Mouse (Mus musculus) midbrain, postnatal 0 days (tissue): ENCODE data around the gene Spata13. TPM values are rescaled to one million over a fixed set of nuclear protein-coding genes. Genes with fewer than 3 reads are reported as not detected.

Experiments used
- ATAC-seq: fragments of 200-750 bp; cut with Nextera tagmentation; 2 replicates; pipeline ENCODE4 v1.8.0; 2017; ENCODE audit warnings: moderate number of reproducible peaks, mild to moderate bottlenecking, moderate TSS enrichment, moderate library complexity; ENCODE audit not compliant: low FRiP score
- DNase-seq: peaks from one replicate; pipeline ENCODE4 v3.0.0-alpha.2; 2015; ENCODE audit warnings: low spot score
- H3K27ac ChIP-seq: fragments of 300-500 bp; sonication (generic); 2 replicates; pipeline ENCODE4 v1.5.1; 2014; ENCODE audit warnings: low read depth, mild to moderate bottlenecking, low read length, mixed read lengths
- H3K27me3 ChIP-seq: fragments of 300-500 bp; sonication (generic); 2 replicates; pipeline ENCODE4 v1.6.1; 2014; ENCODE audit warnings: low read length, control low read depth, mixed read lengths; ENCODE audit not compliant: insufficient read depth
- H3K36me3 ChIP-seq: fragments of 300-500 bp; sonication (generic); 2 replicates; pipeline ENCODE4 v1.6.1; 2014; ENCODE audit warnings: low read length, control low read depth, mixed read lengths; ENCODE audit not compliant: insufficient read depth
- H3K4me1 ChIP-seq: fragments of 300-500 bp; sonication (generic); 2 replicates; pipeline ENCODE4 v1.6.1; 2014; ENCODE audit warnings: mild to moderate bottlenecking, control low read depth, antibody characterized with exemption, low read length, mixed read lengths; ENCODE audit not compliant: insufficient read depth
- H3K4me2 ChIP-seq: fragments of 300-500 bp; sonication (generic); 2 replicates; pipeline ENCODE4 v1.6.1; 2014; ENCODE audit warnings: low read depth, mild to moderate bottlenecking, low read length, mixed read lengths; ENCODE audit not compliant: poor library complexity, severe bottlenecking
- H3K4me3 ChIP-seq: fragments of 300-500 bp; sonication (generic); 2 replicates; pipeline ENCODE4 v1.5.1; 2014; ENCODE audit warnings: low read depth, mild to moderate bottlenecking, low read length, moderate library complexity
- H3K9ac ChIP-seq: fragments of 300-500 bp; sonication (generic); replicated peaks from 2 replicates; pipeline ENCODE4 v1.6.1; 2014; ENCODE audit warnings: mild to moderate bottlenecking, low read length, moderate library complexity, mixed read lengths; ENCODE audit not compliant: poor library complexity, severe bottlenecking
- H3K9me3 ChIP-seq: fragments of 300-500 bp; sonication (generic); 2 replicates; pipeline ENCODE4 v1.6.1; 2016; ENCODE audit warnings: low read length, control low read depth
- CTCF ChIP-seq: IDR thresholded peaks from 2 replicates; pipeline ENCODE4 v1.5.1; 2016; ENCODE audit warnings: antibody characterized with exemption, mild to moderate bottlenecking
- WGBS: fragments of 180-500 bp; shearing (Covaris S2); extraction: QIAGEN DNeasy Blood & Tissue Kit; methylation state at CpG from one replicate; pipeline ENCODE4 v1.1.7; 2014; 5-methylcytosine and 5-hydroxymethylcytosine counted together
- polyA plus RNA-seq: library from polyadenylated mRNA; unstranded; fragments of >200 nt; fragmentation: Nextera tagmentation; extraction: Ambion mirVana; gene quantifications from 2 replicates; pipeline ENCODE4 v1.2.1, GENCODE M21; 2015
- total RNA-seq: library from RNA; depleted of rRNA; stranded (reverse); fragments of >200 nt; gene quantifications from 2 replicates; pipeline ENCODE4 v1.2.3, GENCODE M21; 2014

The Spata13 gene
- total and polyA plus RNA-seq, 2 experiments from 2014 or later, result 12.4 to 33.0 TPM

DNA sequence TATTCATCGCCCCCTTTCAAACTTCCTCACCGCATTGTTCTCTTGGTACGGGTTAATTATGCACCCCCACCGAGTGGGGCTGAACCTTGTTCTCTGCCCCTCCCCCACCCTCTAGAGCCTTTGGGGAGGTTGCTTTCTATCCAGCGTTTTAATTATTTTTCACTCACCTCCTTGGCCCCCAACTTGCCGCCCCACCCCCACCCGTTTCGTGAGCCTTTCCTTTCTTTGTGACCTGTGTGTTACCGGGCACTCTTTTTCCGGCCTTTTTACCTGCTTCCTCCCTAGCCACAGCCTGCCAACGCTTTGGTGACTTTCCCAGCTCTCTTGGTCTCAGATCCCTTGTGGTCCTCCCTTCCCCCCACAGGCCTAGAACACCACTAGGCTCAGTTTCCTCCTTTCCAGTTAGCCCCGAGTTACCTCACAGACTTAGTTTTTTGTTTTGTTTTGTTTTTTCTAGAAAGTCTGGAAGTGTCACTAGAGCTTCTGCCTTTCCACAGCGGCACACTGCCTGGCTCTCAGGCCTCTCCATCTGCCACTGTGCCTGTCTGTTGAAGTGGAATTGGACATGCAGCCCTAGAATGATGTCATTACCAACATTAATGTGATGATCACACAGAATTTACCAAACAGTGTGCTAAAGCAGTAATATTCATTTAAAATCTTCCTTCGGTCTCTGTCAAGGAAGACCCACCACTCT, 2.3 kb downstream of the Spata13 start:
- Histone ChIP-seq H3K27ac (no peak overlapping the region), H3K27me3 (no peaks in the 10 kb centered on the region), H3K9ac (no peak overlapping the region), H3K4me2 (peak overlapping the region; percentile 99), H3K4me1 (peaks cover 12% of the 10 kb centered on the region; the same call in 1 of the 2 replicates), H3K9me3 (no peaks in the 10 kb centered on the region), H3K36me3 (no peaks in the 10 kb centered on the region), H3K4me3 (peak overlapping the region; percentile 60)
- no peak for DNase-seq
- no peak for ATAC-seq
- TF ChIP-seq CTCF, result no peak
- WGBS, result 8% methylated on average over 14 of the region's 14 CpGs

- H3K4me2 ChIP-seq, result peak overlapping the region; percentile 24; the same call in 1 of the 2 replicates
- no peaks in the 10 kb centered on the region for H3K9me3 ChIP-seq
- H3K4me3 ChIP-seq, result no peak overlapping the region
- H3K4me1 ChIP-seq, result peaks cover 12% of the 10 kb centered on the region; the same call in 1 of the 2 replicates
- ATAC-seq, result no peak
- no peaks in the 10 kb centered on the region for H3K36me3 ChIP-seq
- WGBS, result 36% methylated on average over 2 of the region's 2 CpGs
- H3K9ac ChIP-seq, result no peak overlapping the region
- H3K27me3 ChIP-seq, result no peaks in the 10 kb centered on the region
- no peak for DNase-seq
- no peak for TF ChIP-seq CTCF
- no peak overlapping the region for H3K27ac ChIP-seq
These were observed 2.8 kb downstream of the Spata13 start for GRCm38 (mm10) chr14:60636608-60636980.

- H3K4me1 ChIP-seq, result peaks cover 12% of the 10 kb centered on the region; the same call in 1 of the 2 replicates
- TF ChIP-seq CTCF, result no peak
- no peak overlapping the region for H3K4me3 ChIP-seq
These were observed 3.2 kb downstream of the Spata13 start for GRCm38 (mm10) chr14:60636996-60637395.

GRCm38 (mm10) chr14:60638159-60638558, 4.4 kb downstream of the Spata13 start:
- DNase-seq (no peak), ATAC-seq (no peak)
- Histone ChIP-seq H3K36me3 (no peaks in the 10 kb centered on the region), H3K27me3 (no peaks in the 10 kb centered on the region), H3K9ac (no peak overlapping the region), H3K9me3 (no peaks in the 10 kb centered on the region), H3K4me1 (peaks cover 14% of the 10 kb centered on the region; the same call in 1 of the 2 replicates), H3K4me3 (no peak overlapping the region), H3K4me2 (no peak overlapping the region), H3K27ac (no peak overlapping the region)
- no peak for TF ChIP-seq CTCF
- WGBS, result 74% methylated on average over 8 of the region's 8 CpGs

More at GRCm38 (mm10) chr14:60636996-60637395, 3.2 kb downstream of the Spata13 start:
- DNase-seq (no peak), ATAC-seq (no peak)
- no peak overlapping the region for H3K27ac ChIP-seq
- H3K27me3 ChIP-seq, result no peaks in the 10 kb centered on the region
- no peak overlapping the region for H3K9ac ChIP-seq
- peak overlapping the region; percentile 24; the same call in 1 of the 2 replicates for H3K4me2 ChIP-seq
- H3K9me3 ChIP-seq, result no peaks in the 10 kb centered on the region
- H3K36me3 ChIP-seq, result no peaks in the 10 kb centered on the region
- 50% methylated on average over 9 of the region's 9 CpGs for WGBS

GRCm38 (mm10) chr14:60639195-60639594, 5.4 kb downstream of the Spata13 start:
- ATAC-seq, result no peak
- Histone ChIP-seq H3K36me3 (no peaks in the 10 kb centered on the region), H3K9me3 (no peaks in the 10 kb centered on the region), H3K27me3 (no peaks in the 10 kb centered on the region), H3K4me3 (no peak overlapping the region), H3K27ac (no peak overlapping the region), H3K4me2 (no peak overlapping the region), H3K4me1 (peaks cover 14% of the 10 kb centered on the region), H3K9ac (no peak overlapping the region)
- no peak for DNase-seq
- 93% methylated on average over 9 of the region's 9 CpGs for WGBS
- no peak for TF ChIP-seq CTCF

GRCm38 (mm10) chr14:60641120-60641519, 7.3 kb downstream of the Spata13 start:
- H3K27me3 ChIP-seq, result no peaks in the 10 kb centered on the region
- no peak overlapping the region for H3K27ac ChIP-seq
- no peak for DNase-seq
- no peaks in the 10 kb centered on the region for H3K9me3 ChIP-seq
- H3K4me2 ChIP-seq, result no peak overlapping the region
- no peak overlapping the region for H3K4me3 ChIP-seq
- peaks cover 4% of the 10 kb centered on the region for H3K4me1 ChIP-seq
- no peaks in the 10 kb centered on the region for H3K36me3 ChIP-seq
- WGBS, result 75% methylated on average over 6 of the region's 6 CpGs
- H3K9ac ChIP-seq, result no peak overlapping the region
- ATAC-seq, result no peak
- no peak for TF ChIP-seq CTCF
